Mouse (Mus musculus): ENCODE data around the gene Mrpl51. TPM values are rescaled to one million over a fixed set of nuclear protein-coding genes. Genes with fewer than 3 reads are reported as not detected.

Mrpl51 gene
- polyA plus RNA-seq, 1 experiment from 2014 or later: 213 TPM

Other genes with a start within 250 kb of the Mrpl51 start
- gene Cops7a, start 226.3 kb upstream of the Mrpl51 start, polyA plus RNA-seq (2016; fragmentation: Nextera tagmentation; extraction: Ambion mirVana): 130 and 138 TPM in 2 replicates
- gene Pianp, start 195.1 kb upstream of the Mrpl51 start, polyA plus RNA-seq (2016; fragmentation: Nextera tagmentation; extraction: Ambion mirVana): 0.85 and 2.4 TPM in 2 replicates
- gene Zfp384, start 182.7 kb upstream of the Mrpl51 start, polyA plus RNA-seq (2016; fragmentation: Nextera tagmentation; extraction: Ambion mirVana): 8.7 and 12.8 TPM in 2 replicates
- 125 and 153 TPM in 2 replicates for gene Ing4, start 152.0 kb upstream of the Mrpl51 start, polyA plus RNA-seq (2016; fragmentation: Nextera tagmentation; extraction: Ambion mirVana)
- 13.1 and 15.5 TPM in 2 replicates for gene Acrbp, start 142.1 kb upstream of the Mrpl51 start, polyA plus RNA-seq (2016; fragmentation: Nextera tagmentation; extraction: Ambion mirVana)
- gene Lpar5, start 123.9 kb upstream of the Mrpl51 start, polyA plus RNA-seq (2016; fragmentation: Nextera tagmentation; extraction: Ambion mirVana): 0.10 TPM in 1 of 2 replicates, not detected in the other
- 95.7 and 97.6 TPM in 2 replicates for gene Chd4, start 95.8 kb upstream of the Mrpl51 start, polyA plus RNA-seq (2016; fragmentation: Nextera tagmentation; extraction: Ambion mirVana)
- gene Nop2, start 59.9 kb upstream of the Mrpl51 start, polyA plus RNA-seq (2016; fragmentation: Nextera tagmentation; extraction: Ambion mirVana): 67.6 and 83.8 TPM in 2 replicates
- gene Iffo1, start 46.6 kb upstream of the Mrpl51 start, polyA plus RNA-seq (2016; fragmentation: Nextera tagmentation; extraction: Ambion mirVana): 12.5 and 18.3 TPM in 2 replicates
- gene Gapdh, start 25.3 kb upstream of the Mrpl51 start, polyA plus RNA-seq (2016; fragmentation: Nextera tagmentation; extraction: Ambion mirVana): 2,613 and 2,865 TPM in 2 replicates
- 199 and 233 TPM in 2 replicates for gene Ncapd2, start 100 bp upstream of the Mrpl51 start, polyA plus RNA-seq (2016; fragmentation: Nextera tagmentation; extraction: Ambion mirVana)
- 3.3 and 3.9 TPM in 2 replicates for gene Vamp1, start 23.8 kb downstream of the Mrpl51 start, polyA plus RNA-seq (2016; fragmentation: Nextera tagmentation; extraction: Ambion mirVana)
- 1.9 TPM in 2 replicates for gene Tapbpl, start 40.1 kb downstream of the Mrpl51 start, polyA plus RNA-seq (2016; fragmentation: Nextera tagmentation; extraction: Ambion mirVana)
- 1.2 TPM in 2 replicates for gene Cd27, start 45.2 kb downstream of the Mrpl51 start, polyA plus RNA-seq (2016; fragmentation: Nextera tagmentation; extraction: Ambion mirVana)
- gene Tuba3a, start 94.2 kb downstream of the Mrpl51 start, polyA plus RNA-seq (2016; fragmentation: Nextera tagmentation; extraction: Ambion mirVana): 0.17 TPM in 1 of 2 replicates, not detected in the other
- gene Ltbr, start 122.1 kb downstream of the Mrpl51 start, polyA plus RNA-seq (2016; fragmentation: Nextera tagmentation; extraction: Ambion mirVana): 21.0 and 22.7 TPM in 2 replicates
- gene Scnn1a, start 128.9 kb downstream of the Mrpl51 start, polyA plus RNA-seq (2016; fragmentation: Nextera tagmentation; extraction: Ambion mirVana): 0.40 and 0.42 TPM in 2 replicates
- gene Tnfrsf1a, start 157.6 kb downstream of the Mrpl51 start, polyA plus RNA-seq (2016; fragmentation: Nextera tagmentation; extraction: Ambion mirVana): 26.8 and 27.1 TPM in 2 replicates
- 0.13 and 0.20 TPM in 2 replicates for gene Plekhg6, start 189.0 kb downstream of the Mrpl51 start, polyA plus RNA-seq (2016; fragmentation: Nextera tagmentation; extraction: Ambion mirVana)

All from hindbrain, embryonic 10.5 days (tissue).